Mouse (Mus musculus) v-Abl transformed pro-B cells (cell line): ENCODE results near the gene Zfp775.

Experiments used
- in situ Hi-C, 2 experiments: fragments of 400-800 bp; cut with MboI; formaldehyde crosslinking; loops; one replicate each; pipeline ENCODE4 v1.15.1; 2025; ENCODE audit not compliant: unreplicated experiment in 2 of 2

Gene Zfp775

GRCm38 (mm10) chr6:48601271-48602079 lies at the start of gene Zfp775:
Gene Zfp775, plus strand, starts transcription at chr6:48602063.
- in situ Hi-C loops, result no loop called here

GRCm38 (mm10) chr6:48552918-48553317 lies 48.9 kb upstream of the Zfp775 start:
- in situ Hi-C loops, result loop anchor here in 1 of 2 experiments (5.0 kb wide), 1 partner anchor 219 kb away; the partner anchor contains the start of gene Gimap3

- in situ Hi-C loops, result loop anchor here in 1 of 2 experiments (5.0 kb wide), 1 partner anchor 218 kb away; the partner anchor contains the start of gene Gimap3
Observed at GRCm38 (mm10) chr6:48553819-48554218, 48.0 kb upstream of the Zfp775 start.

- in situ Hi-C loops, result loop anchor here in 1 of 2 experiments (5.0 kb wide), 1 partner anchor 218 kb away; the partner anchor contains the start of gene Gimap3
Observed at GRCm38 (mm10) chr6:48554280-48555103, 47.4 kb upstream of the Zfp775 start, which contains the start of gene Lrrc61. Gene Lrrc61, plus strand, starts transcription at chr6:48554796.

- in situ Hi-C loops, result no loop called here
Observed at GRCm38 (mm10) chr6:48555104-48555890, 46.6 kb upstream of the Zfp775 start.

- in situ Hi-C loops, result no loop called here
Observed at GRCm38 (mm10) chr6:48555956-48556355, 45.9 kb upstream of the Zfp775 start.

- in situ Hi-C loops, result no loop called here
Observed at GRCm38 (mm10) chr6:48565693-48566310, 36.1 kb upstream of the Zfp775 start.

GRCm38 (mm10) chr6:48566312-48566711 lies 35.6 kb upstream of the Zfp775 start:
- in situ Hi-C loops, result no loop called here

GRCm38 (mm10) chr6:48568036-48568984 lies 33.6 kb upstream of the Zfp775 start:
- in situ Hi-C loops, result no loop called here

- in situ Hi-C loops, result no loop called here
Observed at GRCm38 (mm10) chr6:48569065-48569807, 32.6 kb upstream of the Zfp775 start.

- in situ Hi-C loops, result no loop called here
Observed at GRCm38 (mm10) chr6:48572014-48572413, 29.8 kb upstream of the Zfp775 start.

GRCm38 (mm10) chr6:48572572-48573061 lies 29.2 kb upstream of the Zfp775 start, which contains the start of gene Rarres2:
Gene Rarres2, minus strand, starts transcription at chr6:48572789.
- in situ Hi-C loops, result no loop called here

GRCm38 (mm10) chr6:48573280-48573679 lies 28.6 kb upstream of the Zfp775 start:
- in situ Hi-C loops, result no loop called here

GRCm38 (mm10) chr6:48573981-48574380 lies 27.9 kb upstream of the Zfp775 start:
- in situ Hi-C loops, result no loop called here

- in situ Hi-C loops, result no loop called here
Observed at GRCm38 (mm10) chr6:48578736-48579135, 23.1 kb upstream of the Zfp775 start.

- in situ Hi-C loops, result no loop called here
Observed at GRCm38 (mm10) chr6:48579215-48579648, 22.6 kb upstream of the Zfp775 start.

- in situ Hi-C loops, result loop anchor here (5.0 kb wide), 1 partner anchor 61 kb away; no protein-coding TSS in a partner anchor
Observed at GRCm38 (mm10) chr6:48581257-48581656, 20.6 kb upstream of the Zfp775 start.

- in situ Hi-C loops, result loop anchor here (5.0 kb wide), 1 partner anchor 60 kb away; no protein-coding TSS in a partner anchor
Observed at GRCm38 (mm10) chr6:48582037-48582436, 19.8 kb upstream of the Zfp775 start.
